Mouse (Mus musculus) embryonic fibroblast, embryonic 13.5 days (primary cell): ENCODE data around the gene Phldb2. TPM values are rescaled to one million over a fixed set of nuclear protein-coding genes. Genes with fewer than 3 reads are reported as not detected.

Source experiments
- H3K27ac ChIP-seq: 2 replicates; pipeline ENCODE4 v1.5.1; 2012; ENCODE audit warnings: low read length, control low read depth, inconsistent platforms; ENCODE audit not compliant: insufficient read depth
- H3K4me1 ChIP-seq: 2 replicates; pipeline ENCODE4 v1.6.1; 2011; ENCODE audit warnings: low read length; ENCODE audit not compliant: control insufficient read depth, insufficient read depth
- H3K4me3 ChIP-seq: 2 replicates; pipeline ENCODE4 v1.5.1; 2011; ENCODE audit warnings: mild to moderate bottlenecking, control low read depth, low read length; ENCODE audit not compliant: insufficient read depth
- CTCF ChIP-seq: IDR thresholded peaks from 2 replicates; pipeline ENCODE4 v1.5.1; 2011; ENCODE audit warnings: mild to moderate bottlenecking, control low read depth, low read length, moderate library complexity, borderline replicate concordance; ENCODE audit not compliant: insufficient read depth
- POLR2A ChIP-seq: IDR thresholded peaks from 2 replicates; pipeline ENCODE4 v1.6.1; 2011; ENCODE audit warnings: low read depth, mild to moderate bottlenecking, control low read depth, low read length, moderate library complexity
- polyA plus RNA-seq: library from polyadenylated mRNA; stranded (reverse); fragments of >200 nt; gene quantifications from 2 replicates; pipeline ENCODE4 v1.2.4, GENCODE M21; 2011; ENCODE audit warnings: low read depth; ENCODE audit not compliant: missing spikeins, insufficient read length

Gene Phldb2
- polyA plus RNA-seq, 1 experiment = 253 TPM

DNA sequence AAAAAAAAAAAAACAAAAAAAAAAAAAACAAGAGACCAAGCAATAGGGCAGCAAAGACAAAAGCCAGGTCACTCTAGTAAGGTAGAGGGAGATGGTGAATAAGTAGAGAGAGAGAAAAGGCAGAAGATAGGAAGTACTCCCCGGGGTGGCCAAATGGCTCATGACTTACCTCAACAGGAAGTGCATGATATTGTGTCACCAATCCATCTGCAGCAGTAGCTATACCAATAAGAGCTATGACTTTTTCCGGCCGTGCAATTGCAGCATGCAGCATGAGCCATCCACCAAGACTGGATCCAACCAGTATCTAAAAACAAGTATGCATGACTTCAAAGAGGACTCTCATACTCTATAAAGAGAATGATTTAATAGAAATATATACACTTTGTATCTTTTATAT is 216.7 kb downstream of the Phldb2 start:
- no peaks in the 10 kb centered on the region for H3K4me1 ChIP-seq
- TF ChIP-seq POLR2A (no peak), CTCF (no peak)
- H3K27ac ChIP-seq = no peak overlapping the region
- no peak overlapping the region for H3K4me3 ChIP-seq

DNA sequence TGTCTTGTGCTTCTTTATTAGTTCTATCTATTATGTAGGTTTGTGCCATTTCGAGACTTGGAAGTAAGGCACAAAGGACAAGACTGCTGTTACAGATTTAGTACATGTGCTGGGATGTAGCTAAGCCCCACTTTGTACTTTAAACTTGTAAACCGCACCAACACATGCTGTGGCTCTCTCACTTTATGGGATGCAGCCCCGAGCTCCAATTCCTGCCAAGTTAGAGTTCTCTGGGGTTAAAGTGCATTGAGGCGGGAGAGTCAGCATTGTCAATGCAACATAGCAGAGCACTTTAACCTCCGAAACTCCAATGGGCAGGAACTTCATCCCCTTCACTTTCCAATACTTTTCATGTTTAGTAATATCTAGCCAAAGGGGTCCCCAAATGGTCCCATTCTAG is 224.2 kb downstream of the Phldb2 start:
- no peak overlapping the region for H3K27ac ChIP-seq
- H3K4me1 ChIP-seq = no peaks in the 10 kb centered on the region
- H3K4me3 ChIP-seq = no peak overlapping the region
- no peak for TF ChIP-seq POLR2A
- TF ChIP-seq CTCF = no peak

DNA sequence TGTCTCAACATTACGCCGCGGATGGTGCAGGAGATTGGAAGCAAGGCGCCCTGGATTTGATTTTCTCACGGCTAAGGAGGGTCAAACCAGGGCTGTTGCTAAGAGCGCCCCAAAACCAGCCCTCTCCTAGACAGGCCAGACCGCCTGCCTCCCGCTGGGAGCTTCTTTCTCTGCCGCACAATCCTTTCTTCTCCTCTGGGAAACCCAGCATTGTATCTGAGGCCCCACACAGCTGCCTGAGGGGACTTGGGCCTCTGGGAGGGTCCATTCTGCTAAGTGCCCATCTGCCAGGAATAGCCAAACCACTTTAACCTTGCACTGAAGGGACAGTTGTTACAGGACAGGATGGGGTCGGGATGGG is 228.7 kb downstream of the Phldb2 start:
- no peak overlapping the region for H3K27ac ChIP-seq
- H3K4me3 ChIP-seq = peak overlapping the region; percentile 27; the same call in 1 of the 2 replicates
- TF ChIP-seq POLR2A (no peak), CTCF (no peak)

DNA sequence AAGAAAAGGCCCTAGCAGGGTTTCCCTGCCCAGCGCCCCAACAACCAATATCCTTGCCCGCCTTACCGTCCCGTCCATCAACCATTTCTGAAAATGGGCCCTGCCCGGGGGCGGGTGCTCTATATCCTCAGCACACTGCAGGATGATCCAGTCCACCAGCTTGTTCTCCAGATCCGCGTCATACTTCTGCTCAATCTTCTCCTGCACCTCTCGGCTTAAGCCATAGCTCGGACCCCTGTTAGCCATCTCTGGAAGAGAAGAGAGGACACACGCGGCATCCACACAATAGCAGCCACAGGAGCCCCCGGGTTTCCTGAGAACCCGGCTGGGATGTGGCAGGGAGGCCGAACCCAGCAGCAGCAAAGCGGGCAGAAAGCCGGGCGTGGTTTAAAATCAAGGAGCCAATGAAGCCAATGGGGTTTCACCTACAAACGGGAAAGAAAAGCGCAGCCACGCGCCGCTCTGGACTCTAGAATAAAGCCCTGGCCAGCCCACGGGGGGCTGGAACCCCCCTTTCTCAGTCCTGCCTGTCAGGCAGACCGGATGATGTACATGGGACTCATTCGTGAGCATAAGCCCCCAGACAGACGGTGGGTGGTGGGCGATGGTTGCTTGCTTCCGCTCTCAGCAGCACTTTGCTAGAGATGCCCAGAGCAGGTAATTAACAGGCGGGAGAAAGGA is 229.2 kb downstream of the Phldb2 start, which contains the start of gene Tagln3:
Gene Tagln3, minus strand, starts transcription at position 548 of the 681 bp plus-strand sequence.
- H3K27ac ChIP-seq = no peak within 1 kb of the TSS
- TF ChIP-seq CTCF (no peak), POLR2A (no peak; the same call in 1 of the 2 replicates)
- H3K4me3 ChIP-seq = peak within 1 kb of the TSS; percentile 27
- H3K4me1 ChIP-seq = peaks cover 3% of the 10 kb centered on the region; the same call in 1 of the 2 replicates

More for the DNA sequence above, 228.7 kb downstream of the Phldb2 start:
- H3K4me1 ChIP-seq = peaks cover 3% of the 10 kb centered on the region; the same call in 1 of the 2 replicates

DNA sequence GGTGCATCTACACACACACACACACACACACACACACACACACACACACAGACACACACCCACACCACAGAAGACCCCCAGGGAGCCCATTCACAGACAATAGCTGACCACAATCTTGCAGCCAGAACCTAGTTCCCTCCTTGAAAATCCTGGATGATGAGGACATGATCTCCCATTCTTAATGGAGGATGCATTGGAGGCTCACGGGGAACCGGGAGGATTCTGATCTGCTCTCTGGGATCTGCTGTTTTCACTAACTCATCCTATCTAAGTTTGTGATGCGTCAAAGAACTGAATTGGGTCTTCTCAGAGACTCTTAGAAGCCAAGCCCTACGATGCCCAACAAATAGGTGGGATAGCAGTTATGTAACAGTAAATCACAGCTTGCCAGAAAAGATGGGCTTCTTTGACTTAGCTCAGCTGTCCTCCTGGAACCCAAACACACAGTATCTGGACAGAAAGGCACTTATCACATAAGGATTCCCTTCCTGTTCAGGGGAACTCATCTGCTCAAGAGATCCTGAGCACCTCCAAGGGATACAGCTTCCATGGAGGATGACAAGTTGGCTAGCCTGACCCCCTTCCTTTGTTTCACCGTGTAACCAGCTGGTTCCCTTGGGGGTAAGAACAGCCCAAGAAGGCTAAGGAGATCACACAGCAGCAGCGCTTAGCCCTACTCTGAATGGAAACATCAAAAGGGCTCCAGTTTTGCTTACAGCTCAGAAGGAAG is 230.1 kb downstream of the Phldb2 start:
- peaks cover 3% of the 10 kb centered on the region; the same call in 1 of the 2 replicates for H3K4me1 ChIP-seq
- H3K4me3 ChIP-seq = no peak overlapping the region
- no peak for TF ChIP-seq POLR2A
- TF ChIP-seq CTCF = no peak
- H3K27ac ChIP-seq = no peak overlapping the region

DNA sequence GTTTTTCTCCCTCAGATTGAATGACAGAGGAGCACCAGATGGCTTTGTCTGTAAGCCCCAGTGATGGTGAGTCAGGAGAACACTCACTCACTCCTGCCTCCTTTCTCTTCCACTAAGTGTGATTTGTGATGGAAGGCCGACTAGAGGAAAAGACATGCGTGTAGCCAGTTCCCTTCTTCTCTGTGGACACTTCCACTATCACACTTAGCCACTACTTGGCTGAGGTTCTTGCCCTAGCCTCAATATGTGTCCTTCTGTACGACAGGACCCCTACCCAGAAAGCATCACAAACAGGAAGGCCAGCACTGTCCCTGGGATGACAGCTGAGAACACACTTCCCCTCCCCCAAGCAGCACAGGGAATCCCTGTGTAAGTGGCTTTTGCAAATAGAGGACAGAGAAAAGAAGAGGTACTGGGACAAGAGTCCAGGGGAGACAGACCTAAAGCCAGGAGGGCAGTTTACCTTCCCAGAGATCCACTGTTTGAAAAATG is 230.9 kb downstream of the Phldb2 start:
- TF ChIP-seq POLR2A (no peak), CTCF (no peak)
- H3K4me1 ChIP-seq = peaks cover 3% of the 10 kb centered on the region; the same call in 1 of the 2 replicates
- H3K4me3 ChIP-seq = no peak overlapping the region
- no peak overlapping the region for H3K27ac ChIP-seq

DNA sequence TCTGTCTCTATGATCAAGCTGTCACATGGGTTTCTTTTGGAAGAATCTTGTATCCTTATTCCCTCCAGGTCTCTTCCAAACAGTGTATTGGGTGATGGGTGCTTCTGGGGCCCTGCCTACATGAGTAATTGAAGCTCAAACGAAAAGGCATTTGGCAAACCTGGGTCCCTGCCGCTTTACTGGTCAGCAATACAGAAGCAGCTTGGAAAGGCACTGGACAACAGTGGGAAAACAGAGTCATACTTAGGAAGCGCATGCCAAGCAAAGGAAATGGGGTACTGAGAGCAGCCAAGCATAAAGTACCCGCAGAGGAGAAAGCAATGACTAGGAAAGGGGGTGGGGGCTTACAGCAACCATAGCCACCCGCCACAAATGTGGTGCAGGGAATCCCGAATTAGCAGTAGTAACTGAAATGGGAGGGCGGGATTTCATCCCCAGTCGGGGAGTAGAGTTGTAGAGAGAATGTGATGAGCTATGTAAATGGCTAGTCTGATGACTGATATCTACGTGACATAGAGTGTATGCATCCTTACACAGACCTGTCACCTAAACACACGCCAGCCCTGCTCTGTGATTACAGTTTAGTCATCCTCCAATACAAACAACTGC is 233.3 kb downstream of the Phldb2 start:
- Histone ChIP-seq H3K4me3 (no peak overlapping the region), H3K27ac (no peak overlapping the region), H3K4me1 (peaks cover 3% of the 10 kb centered on the region; the same call in 1 of the 2 replicates)
- TF ChIP-seq POLR2A (no peak), CTCF (no peak)

DNA sequence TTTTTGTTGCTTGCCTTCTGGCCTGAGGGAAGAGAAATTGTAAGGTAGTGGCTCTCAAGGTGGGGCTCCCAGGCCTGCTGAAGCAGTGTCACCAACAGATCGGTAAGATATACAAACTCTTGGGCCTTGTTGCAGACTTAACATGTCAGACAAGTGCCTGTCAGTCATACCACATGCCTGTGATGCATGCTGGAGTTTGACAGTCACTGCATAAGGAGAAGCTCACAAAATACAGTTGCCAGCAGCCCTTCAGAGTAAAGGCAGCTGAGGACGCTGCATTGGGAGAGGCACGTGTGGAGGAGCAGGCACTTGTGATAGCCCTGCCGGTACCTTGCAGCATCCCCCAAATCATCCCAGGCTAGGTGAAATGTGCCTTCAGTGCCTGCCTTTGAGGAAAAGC is 235.1 kb downstream of the Phldb2 start:
- TF ChIP-seq POLR2A (no peak), CTCF (no peak)
- peaks cover 3% of the 10 kb centered on the region; the same call in 1 of the 2 replicates for H3K4me1 ChIP-seq
- H3K27ac ChIP-seq = no peak overlapping the region
- no peak overlapping the region for H3K4me3 ChIP-seq

DNA sequence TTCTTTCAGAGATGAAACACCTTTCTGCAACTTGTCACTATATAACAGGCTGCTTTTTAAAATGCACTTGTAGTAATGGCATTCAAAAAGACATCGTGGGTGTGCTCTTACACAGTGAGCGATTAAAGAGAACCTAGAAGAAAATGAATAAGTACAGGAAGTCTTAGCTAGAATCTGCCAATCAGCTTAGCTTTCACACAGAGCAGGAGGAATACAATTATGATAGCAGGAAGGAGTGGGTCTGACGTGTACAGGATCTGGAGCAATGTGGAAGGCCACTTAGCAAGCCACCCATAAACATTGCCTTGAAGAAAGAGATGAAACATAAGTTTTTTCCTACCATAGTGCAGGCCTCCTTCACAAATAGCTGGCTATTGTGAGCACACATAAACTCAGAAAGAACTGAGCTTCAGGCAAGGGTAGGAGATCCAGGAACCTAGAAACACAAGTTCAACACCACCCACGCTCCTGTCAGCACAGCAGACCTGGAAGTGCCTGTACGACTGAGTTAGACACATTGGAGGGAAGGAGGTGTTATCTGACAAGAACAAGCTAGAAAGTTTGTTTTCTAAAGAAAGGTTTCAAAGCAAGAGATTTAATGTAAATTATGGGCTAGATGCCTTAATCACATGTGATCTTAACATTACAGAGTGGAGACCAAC is 238.8 kb downstream of the Phldb2 start:
- no peak for TF ChIP-seq CTCF
- no peak for TF ChIP-seq POLR2A
- no peaks in the 10 kb centered on the region for H3K4me1 ChIP-seq
- no peak overlapping the region for H3K4me3 ChIP-seq
- H3K27ac ChIP-seq = no peak overlapping the region
